In genomic region chr2:19319284-19319683, GRCm38 (mm10) we compare ENCODE assay signal across 25 mouse cellular contexts.
"Had no signal": no experiment of that assay in that cellular context is flagged by ENCODE, and none has a peak within 500 bp of the region (broad histone marks: within the 10 kb centered on the region; RNA-seq: fewer than 3 reads in every experiment).

No protein-coding gene starts in this region.

- H3K27ac ChIP-seq: gastrocnemius, adult 2 months; heart, adult 2 months; heart, embryonic 10.5 days; hindbrain, embryonic 10.5 days; hindbrain, embryonic 12.5 days; hindbrain, embryonic 14.5 days; intestine, embryonic 15.5 days; layer of hippocampus, adult 2 months; left cerebral cortex, adult 2 months; limb, embryonic 10.5 days; limb, embryonic 12.5 days had no signal

- DNase-seq: gastrocnemius, adult 2 months; gastrocnemius, postnatal 10 days; gastrocnemius, postnatal 25 days; heart, adult 2 months; heart, postnatal 10 days; heart, postnatal 4 days; kidney, adult 18-20 months; kidney, adult 8-10 months; kidney, postnatal 10 days; kidney, postnatal 25 days; kidney, postnatal 4 days; liver had no signal

- H3K27me3 ChIP-seq: heart, embryonic 12.5 days; hindbrain, embryonic 12.5 days; intestine, embryonic 15.5 days; limb, embryonic 12.5 days had no signal

- H3K36me3 ChIP-seq: heart, embryonic 12.5 days; hindbrain, embryonic 10.5 days; hindbrain, embryonic 12.5 days; intestine, embryonic 15.5 days; limb, embryonic 12.5 days had no signal

- ATAC-seq: hindbrain, embryonic 16.5 days; inflammation-experienced regulatory T-cells, adult 6 months; intestine, embryonic 15.5 days; intestine, postnatal 0 days had no signal

- H3K4me3 ChIP-seq: gastrocnemius, adult 2 months; heart, adult 2 months; heart, embryonic 10.5 days; heart, embryonic 12.5 days; hindbrain, embryonic 10.5 days; hindbrain, embryonic 12.5 days; intestine, embryonic 15.5 days; layer of hippocampus, adult 2 months; left cerebral cortex, adult 2 months; limb, embryonic 10.5 days; limb, embryonic 12.5 days had no signal

- H3K4me1 ChIP-seq: heart, embryonic 12.5 days; hindbrain, embryonic 10.5 days; hindbrain, embryonic 12.5 days; intestine, embryonic 15.5 days; limb, embryonic 10.5 days; limb, embryonic 12.5 days had no signal
